Mouse (Mus musculus) brain, embryonic 14.5 days (tissue): ENCODE measurements around the gene Chpf. TPM values are rescaled to one million over a fixed set of nuclear protein-coding genes. Genes with fewer than 3 reads are reported as not detected.

Source experiments
- DNase-seq: peaks from one replicate; pipeline ENCODE4 v3.0.0-alpha.2; 2011; ENCODE audit warnings: low read depth
- CTCF ChIP-seq: fragments of 200-500 bp; IDR thresholded peaks from 2 replicates; pipeline ENCODE4 v1.5.1; 2012; ENCODE audit warnings: inconsistent platforms, mild to moderate bottlenecking, moderate library complexity, borderline replicate concordance; ENCODE audit not compliant: insufficient read depth, insufficient read length; ENCODE audit errors: extremely low read depth
- POLR2A ChIP-seq: fragments of 200-500 bp; IDR thresholded peaks from 2 replicates; pipeline ENCODE4 v1.6.1; 2012; ENCODE audit warnings: mild to moderate bottlenecking, inconsistent platforms, borderline replicate concordance; ENCODE audit not compliant: poor library complexity, insufficient read depth, insufficient read length, severe bottlenecking; ENCODE audit errors: extremely low read depth
- polyA plus RNA-seq: library from polyadenylated mRNA; depleted of rRNA; stranded (reverse); fragments of >200 nt; gene quantifications from 2 replicates; pipeline ENCODE4 v1.2.3, GENCODE M21; 2012

Gene Chpf
- polyA plus RNA-seq, 1 experiment, result 78.3 TPM

DNA sequence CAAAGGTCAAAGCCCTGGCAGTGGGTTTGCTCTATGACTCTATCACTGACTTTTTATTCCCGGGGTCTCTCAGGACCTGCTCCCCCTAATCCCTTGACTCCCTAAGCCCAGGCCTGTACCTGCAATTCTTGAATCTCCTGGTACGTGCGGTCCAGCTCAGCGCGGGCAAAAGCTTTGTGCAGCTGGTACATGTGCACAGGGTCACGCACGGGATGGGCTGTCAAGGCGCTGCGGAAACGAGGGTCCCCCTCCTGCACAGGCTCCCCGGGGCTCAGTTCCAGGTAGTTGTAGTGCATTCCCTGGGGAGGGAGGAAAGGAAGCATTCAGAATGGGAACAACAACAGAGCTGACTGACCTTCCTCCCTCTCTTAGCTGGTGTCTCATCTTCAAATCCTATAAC is 2.7 kb downstream of the Chpf start:
- TF ChIP-seq CTCF (no peak), POLR2A (no peak)
- DNase-seq, result no peak

DNA sequence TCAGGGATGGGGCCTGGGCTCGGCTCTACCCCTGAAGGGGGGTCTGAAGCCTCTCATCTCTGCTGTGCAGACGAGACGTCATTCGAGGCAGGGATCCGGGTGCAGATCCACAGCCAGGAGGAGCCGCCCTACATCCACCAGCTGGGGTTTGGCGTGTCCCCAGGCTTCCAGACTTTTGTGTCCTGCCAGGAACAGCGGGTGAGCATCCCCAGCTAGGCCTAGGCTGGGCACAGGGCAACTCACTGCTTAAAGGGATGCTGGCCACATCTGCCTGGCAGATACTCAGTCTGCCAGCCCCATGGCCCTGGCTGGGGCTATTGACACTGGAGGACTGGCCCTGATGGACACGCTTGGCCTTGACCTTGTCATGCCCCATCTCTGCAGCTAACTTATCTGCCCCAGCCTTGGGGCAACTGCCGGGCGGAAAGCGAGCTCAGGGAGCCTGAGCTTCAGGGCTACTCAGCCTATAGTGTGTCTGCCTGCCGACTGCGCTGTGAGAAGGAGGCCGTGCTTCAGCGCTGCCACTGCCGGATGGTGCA is 9.8 kb downstream of the Chpf start:
- no peak for DNase-seq
- no peak for TF ChIP-seq CTCF
- TF ChIP-seq POLR2A, result no peak

DNA sequence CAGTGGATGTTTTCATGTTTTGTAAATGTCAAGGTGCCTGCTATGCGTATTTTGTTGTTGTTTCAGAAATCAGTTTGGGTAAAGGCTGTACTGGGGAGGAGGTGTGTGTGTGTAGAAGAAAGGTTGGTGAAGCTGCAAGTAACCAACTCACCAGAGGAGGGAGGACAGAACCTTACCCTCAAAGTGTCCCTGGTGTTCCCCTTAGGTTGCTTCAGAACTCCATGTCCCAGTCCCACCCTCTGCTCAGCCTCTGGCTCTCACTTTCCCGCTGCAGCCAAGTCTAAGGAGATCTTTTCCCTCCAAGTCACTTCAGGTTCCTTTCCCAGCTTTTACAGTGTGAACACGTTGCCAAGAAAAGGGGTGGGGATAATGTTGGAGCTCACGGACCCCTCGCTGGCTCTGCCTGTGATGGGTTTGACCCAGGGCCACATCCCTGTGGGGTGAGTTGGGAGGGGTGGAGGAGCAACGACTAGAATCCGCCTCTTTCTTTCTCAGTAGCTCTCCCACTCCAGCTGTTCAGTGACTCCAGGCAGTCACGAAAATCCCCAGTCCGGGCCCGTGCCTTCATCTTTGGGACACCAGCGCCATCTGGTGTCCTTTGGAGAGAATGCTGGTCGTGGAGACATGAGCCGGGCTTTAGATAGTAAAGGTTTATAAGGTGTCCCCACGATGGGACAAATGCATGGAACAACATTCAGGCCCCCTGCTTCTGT is 11.7 kb downstream of the Chpf start:
- peak; percentile 86 for DNase-seq
- TF ChIP-seq CTCF, result peak; percentile 99
- no peak for TF ChIP-seq POLR2A

DNA sequence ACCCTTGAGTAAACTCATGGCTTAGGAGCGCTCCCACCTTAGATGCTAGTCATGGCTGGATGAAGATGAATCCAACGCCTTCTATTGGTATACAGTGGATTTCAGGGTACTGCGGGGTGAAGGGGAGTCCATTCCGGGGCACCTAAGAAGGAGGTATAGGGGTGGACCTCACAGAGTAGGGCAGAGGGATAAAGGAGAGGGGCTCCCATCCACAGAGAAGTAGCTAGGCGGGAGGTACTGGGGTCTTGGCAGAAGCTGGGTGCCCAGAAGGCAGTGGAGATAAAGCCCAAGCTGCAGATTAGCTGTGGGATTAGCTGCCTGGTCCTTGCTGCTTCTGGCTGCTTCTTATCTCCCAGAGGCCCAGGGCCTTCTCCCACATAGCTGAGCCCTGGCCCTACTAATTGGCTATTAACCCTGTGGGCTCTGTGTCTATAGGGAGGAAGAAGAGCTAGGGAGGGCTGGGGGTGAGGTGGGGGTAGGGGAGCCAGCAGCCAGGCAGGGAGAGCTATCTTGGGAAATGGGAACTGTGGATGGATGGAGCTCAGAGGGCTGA is 15.4 kb downstream of the Chpf start:
- peak; percentile 70 for DNase-seq

DNA sequence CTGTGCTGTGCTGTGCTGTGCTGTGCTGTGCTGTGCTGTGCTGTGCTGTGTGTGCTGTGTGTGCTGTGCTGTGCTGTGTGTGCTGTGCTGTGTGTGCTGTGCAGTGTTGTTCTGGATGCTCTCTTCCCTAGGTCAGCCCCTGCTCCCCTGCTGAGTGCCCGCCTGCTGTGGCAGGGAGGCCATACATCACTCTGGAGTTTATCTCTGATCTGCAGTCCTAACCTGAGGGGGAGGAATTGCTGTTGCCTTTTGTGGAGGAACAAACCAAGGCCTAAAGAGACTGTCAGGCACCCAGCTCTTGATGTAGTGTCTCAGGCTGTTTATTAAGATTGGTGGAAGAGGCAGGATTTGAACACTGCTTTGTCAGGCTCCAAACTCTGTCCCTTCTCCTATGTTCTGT is 16.5 kb downstream of the Chpf start:
- no peak for DNase-seq
- TF ChIP-seq POLR2A, result no peak
- no peak for TF ChIP-seq CTCF

More for the DNA sequence above, 15.4 kb downstream of the Chpf start:
- TF ChIP-seq CTCF (no peak), POLR2A (no peak)

DNA sequence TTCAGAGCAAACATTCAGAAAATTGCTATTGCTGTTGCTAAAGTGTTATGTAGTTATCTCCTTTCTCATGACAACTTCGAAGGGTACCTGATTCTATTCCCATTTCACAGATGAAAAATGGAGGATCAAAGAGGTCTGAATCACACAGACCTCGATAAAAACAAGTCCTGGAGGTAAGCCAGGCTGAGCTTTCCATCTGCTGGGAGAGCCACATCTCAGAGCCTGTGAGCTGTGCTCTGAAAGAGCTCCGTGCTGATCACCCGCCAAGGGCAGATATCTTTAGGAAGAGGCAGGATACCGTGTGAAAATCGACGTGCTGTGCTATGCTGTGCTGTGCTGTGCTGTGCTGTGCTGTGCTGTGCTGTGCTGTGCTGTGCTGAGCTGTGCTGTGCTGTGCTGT is 18.8 kb downstream of the Chpf start:
- DNase-seq, result no peak
- TF ChIP-seq CTCF (no peak), POLR2A (no peak)

DNA sequence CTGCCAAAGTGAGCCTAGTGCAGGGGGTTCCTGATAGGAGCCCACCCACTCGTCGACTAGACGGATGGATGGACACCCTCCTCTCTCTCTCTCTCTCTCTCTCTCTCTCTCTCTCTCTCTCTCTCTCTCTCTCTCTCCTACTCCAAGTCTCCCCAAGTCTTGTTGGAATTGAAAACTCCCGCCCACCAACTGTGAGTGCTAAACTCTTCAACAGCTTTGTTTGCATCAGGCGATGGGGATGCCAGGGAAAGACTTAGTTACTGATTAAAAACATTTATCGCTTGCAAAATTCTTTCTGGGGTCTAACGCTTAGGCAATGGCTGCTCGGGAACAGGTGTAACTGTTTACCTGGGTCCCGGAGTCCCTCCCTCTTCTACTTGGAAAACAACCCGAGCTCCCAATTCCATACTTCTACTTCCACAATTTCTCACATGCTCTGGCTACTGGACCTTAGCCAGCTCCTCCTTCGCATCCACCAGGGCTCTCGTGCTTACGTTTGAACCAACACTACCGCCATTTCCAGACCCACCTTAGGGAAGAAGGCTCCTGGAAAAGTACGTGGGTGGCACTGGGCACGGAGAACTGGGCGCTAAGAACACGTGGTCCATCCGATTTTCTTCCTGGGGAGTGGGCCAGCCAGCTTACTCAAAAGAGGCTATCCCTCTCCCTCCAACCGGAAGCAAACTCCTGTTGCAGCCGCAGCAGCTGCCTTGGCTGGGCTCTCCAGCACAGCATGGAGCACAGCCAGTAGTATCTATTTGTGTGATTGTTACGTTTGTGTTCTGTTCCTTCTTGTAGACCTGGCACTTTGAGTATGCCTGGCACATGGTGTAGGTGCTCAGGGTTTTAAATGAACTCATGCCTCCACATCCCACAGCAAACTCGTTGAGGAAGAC is 20.1 kb downstream of the Chpf start:
- DNase-seq, result peak; percentile 68
- TF ChIP-seq POLR2A (no peak), CTCF (no peak)

DNA sequence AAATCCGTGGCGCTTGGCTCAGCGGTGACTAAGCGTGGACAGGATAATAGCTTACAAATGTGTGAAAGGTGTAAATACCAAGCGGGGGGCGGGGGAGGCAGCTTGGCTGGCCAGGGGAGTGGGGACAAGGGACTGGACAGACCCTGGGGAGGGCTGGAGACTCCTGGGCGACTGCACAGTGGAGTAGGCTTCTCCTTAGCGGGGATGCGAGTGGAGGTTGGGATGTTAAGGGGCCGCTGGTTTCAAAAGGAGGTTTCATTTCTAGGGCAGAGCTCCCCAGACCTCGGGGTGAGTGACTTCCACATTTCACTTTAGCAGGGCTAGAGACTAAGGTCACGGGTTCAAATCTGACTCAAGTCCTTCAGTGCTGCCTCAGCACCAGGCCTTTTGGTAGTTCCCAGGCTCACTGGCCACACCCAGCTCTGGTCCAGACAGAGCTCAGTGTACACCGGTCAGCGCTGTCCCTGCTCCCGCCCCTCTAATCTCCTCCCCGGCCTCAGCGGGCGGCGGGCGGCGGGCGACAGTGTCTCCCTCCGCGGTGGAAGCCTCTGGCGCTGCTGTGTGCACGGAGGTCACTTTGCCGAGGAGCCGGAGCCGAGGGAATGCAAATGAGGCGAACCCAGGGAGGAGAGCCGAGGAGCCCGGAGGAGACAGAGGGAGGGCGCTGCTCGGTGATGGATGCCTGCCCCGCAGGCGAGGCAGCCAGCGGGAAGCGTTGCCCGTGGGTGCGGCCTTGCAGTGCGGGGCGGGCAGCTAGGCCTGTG is 20.9 kb downstream of the Chpf start:
- TF ChIP-seq POLR2A (no peak), CTCF (no peak)
- peak; percentile 71 for DNase-seq

DNA sequence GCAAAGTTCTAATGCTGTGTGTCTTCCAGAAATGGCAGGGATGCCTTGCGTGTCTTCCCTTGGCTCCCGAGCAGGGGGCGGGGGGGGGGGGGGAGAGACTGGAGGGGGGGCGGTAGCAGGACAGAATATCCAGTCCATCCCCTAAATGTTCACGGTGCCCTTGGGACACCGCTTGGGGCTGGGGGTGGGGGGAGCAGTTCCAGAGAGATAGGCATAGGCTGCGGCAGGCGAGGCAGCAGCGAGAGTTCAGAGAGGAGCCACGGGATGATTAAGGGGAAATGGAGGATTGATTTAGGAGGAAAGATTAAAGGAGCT is 21.4 kb downstream of the Chpf start:
- TF ChIP-seq POLR2A (no peak), CTCF (no peak)
- DNase-seq, result no peak

DNA sequence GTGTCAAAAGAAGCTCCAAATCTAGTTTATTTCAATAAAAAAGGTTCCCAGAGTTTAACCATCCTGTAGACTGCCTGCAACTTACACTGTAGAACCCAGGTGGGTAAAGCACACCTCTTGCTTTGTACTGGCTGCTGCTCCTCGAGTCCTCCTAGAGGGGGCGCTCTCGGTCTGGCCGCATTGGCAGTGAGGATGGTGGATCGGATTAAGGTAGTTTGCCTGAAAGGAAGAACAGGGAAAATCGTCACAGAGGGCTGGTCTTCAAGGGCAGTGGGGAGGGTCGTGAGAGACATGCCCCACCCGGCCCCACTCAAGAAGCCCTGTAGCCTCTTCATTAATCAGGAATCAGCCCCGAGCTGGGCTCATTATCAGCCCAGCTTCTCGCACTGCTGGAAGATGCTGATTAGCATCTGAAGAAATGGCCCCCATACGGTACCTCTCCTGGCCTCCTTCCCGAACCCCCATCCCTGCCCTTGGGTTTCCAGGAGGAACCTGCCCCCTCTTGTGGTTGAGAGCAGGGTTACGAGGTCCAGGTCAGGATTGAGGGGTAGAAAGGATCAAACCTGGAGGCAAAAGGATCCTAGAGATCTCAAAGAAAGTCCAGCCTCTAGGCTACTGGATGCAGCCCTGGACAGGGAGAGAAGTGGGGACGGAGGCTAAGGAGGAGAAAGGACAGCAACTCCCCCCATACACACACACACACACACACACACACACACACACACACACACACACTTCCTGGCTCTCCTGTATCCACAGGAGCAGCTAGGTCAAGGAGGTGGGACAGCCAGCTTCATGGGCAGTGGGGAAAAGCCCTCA is 22.2 kb downstream of the Chpf start:
- DNase-seq, result peak; percentile 58
- TF ChIP-seq CTCF (peak; percentile 63), POLR2A (no peak)

DNA sequence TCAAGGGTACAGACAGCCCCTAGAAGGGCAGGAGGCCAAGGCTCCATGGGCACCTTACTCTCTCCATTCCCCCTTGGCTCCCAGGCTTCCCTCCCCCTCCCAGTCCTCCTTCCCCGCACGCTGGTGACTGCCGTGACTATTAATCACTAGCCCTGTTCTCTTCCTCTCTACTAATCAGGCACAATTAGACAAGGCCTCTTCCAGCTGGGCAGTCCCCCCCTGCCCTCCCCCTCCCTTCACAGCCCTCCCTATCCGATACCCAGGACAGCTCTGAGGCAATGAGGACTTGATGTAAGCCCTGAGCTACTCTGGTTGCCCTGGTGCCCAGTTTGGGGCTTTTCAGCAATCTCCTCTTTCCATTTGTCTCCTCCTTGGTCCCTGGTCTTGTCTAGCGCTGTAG is 23.2 kb downstream of the Chpf start:
- DNase-seq, result peak; percentile 78
- TF ChIP-seq CTCF (no peak), POLR2A (no peak)

DNA sequence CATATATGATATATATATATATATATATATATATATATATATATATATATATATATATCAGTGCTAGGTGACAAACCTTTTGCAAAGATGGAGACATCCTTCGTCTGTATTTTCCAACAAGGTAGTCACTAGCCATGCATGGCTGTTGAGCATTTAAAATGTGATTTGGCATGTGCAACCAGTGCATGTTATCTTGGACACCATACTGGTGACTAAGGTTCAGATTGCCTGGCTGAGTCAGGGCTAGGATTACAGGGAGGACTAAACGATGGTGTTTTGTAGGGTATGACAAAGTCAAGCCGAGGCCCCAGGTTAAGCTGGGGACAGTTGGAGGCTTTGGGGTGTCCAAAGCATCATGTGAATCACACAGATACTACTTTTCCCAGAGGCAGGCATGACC is 23.7 kb downstream of the Chpf start:
- no peak for DNase-seq
- no peak for TF ChIP-seq POLR2A
- no peak for TF ChIP-seq CTCF
